In genomic region chr10:12170243-12170642, GRCm38 (mm10) we compare ENCODE assay signal across 14 mouse cellular contexts.
A peak's percentile ranks its signal among the peaks of the same experiment; 100 is the strongest.
DNase-seq lines count a peak whose midpoint lies in the region; ATAC-seq and TF ChIP-seq lines count a peak whose summit lies in the region.
"Had no signal": no experiment of that assay in that cellular context is flagged by ENCODE, and none has a peak within 500 bp of the region (broad histone marks: within the 10 kb centered on the region; RNA-seq: fewer than 3 reads in every experiment).

No protein-coding gene starts in this region.

- H3K27ac ChIP-seq in forebrain, embryonic 13.5 days: no peak overlapping the region
- H3K27ac ChIP-seq in forebrain, embryonic 12.5 days: no peak overlapping the region
- no peak overlapping the region for H3K27ac ChIP-seq in hindbrain, embryonic 14.5 days
- no peak overlapping the region for H3K27ac ChIP-seq in hindbrain, embryonic 13.5 days
- H3K27ac ChIP-seq in lung, embryonic 14.5 days (ENCODE audit: low read depth): no peak overlapping the region
- H3K27ac ChIP-seq: embryonic facial prominence, embryonic 12.5 days; intestine, embryonic 15.5 days had no signal

- H3K4me1 ChIP-seq in forebrain, embryonic 13.5 days: no peaks in the 10 kb centered on the region
- H3K4me1 ChIP-seq in forebrain, embryonic 12.5 days: no peaks in the 10 kb centered on the region
- no peaks in the 10 kb centered on the region for H3K4me1 ChIP-seq in hindbrain, embryonic 14.5 days (replicated peaks; ENCODE audit: control insufficient read depth, insufficient read depth, low read length)
- no peaks in the 10 kb centered on the region; the same call in 1 of the 2 replicates for H3K4me1 ChIP-seq in hindbrain, embryonic 13.5 days (replicated peaks)
- no peaks in the 10 kb centered on the region for H3K4me1 ChIP-seq in lung, embryonic 14.5 days (ENCODE audit: insufficient read depth)
- H3K4me1 ChIP-seq: embryonic facial prominence, embryonic 12.5 days; heart, embryonic 12.5 days; intestine, embryonic 15.5 days had no signal

- no peak overlapping the region for H3K4me3 ChIP-seq in forebrain, embryonic 13.5 days
- no peak overlapping the region for H3K4me3 ChIP-seq in forebrain, embryonic 12.5 days (replicated peaks)
- H3K4me3 ChIP-seq in hindbrain, embryonic 14.5 days (replicated peaks; ENCODE audit: low read length): no peak overlapping the region
- no peak overlapping the region for H3K4me3 ChIP-seq in hindbrain, embryonic 13.5 days
- H3K4me3 ChIP-seq in lung, embryonic 14.5 days (ENCODE audit: low read depth, low read length): no peak overlapping the region
- H3K4me3 ChIP-seq: embryonic facial prominence, embryonic 12.5 days; heart, embryonic 12.5 days; intestine, embryonic 15.5 days had no signal

- peak; percentile 27 for DNase-seq in hindbrain, embryonic 14.5 days (ENCODE audit: low spot score)
- peak; percentile 4 for DNase-seq in lung, embryonic 14.5 days
- DNase-seq in lung, postnatal 10 days: no peak
- DNase-seq in brain, embryonic 14.5 days (ENCODE audit: low read depth): peak; percentile 58
- DNase-seq in adrenal gland, adult (ENCODE audit: inconsistent age in 2 of 2, low spot score in 1 of 2): no peak
- DNase-seq: adrenal gland, postnatal 14 days; gastrocnemius, postnatal 14 days; kidney, adult 18-20 months had no signal

- H3K27me3 ChIP-seq in forebrain, embryonic 13.5 days: no peaks in the 10 kb centered on the region
- no peaks in the 10 kb centered on the region for H3K27me3 ChIP-seq in forebrain, embryonic 12.5 days
- no peaks in the 10 kb centered on the region for H3K27me3 ChIP-seq in hindbrain, embryonic 14.5 days (ENCODE audit: control insufficient read depth, insufficient read depth, low read length)
- H3K27me3 ChIP-seq in hindbrain, embryonic 13.5 days: no peaks in the 10 kb centered on the region
- no peaks in the 10 kb centered on the region for H3K27me3 ChIP-seq in lung, embryonic 14.5 days (ENCODE audit: insufficient read depth, low read length)
- H3K27me3 ChIP-seq: embryonic facial prominence, embryonic 12.5 days; heart, embryonic 12.5 days; intestine, embryonic 15.5 days had no signal

- WGBS in forebrain, embryonic 13.5 days: 78% methylated on average over 3 of the region's 3 CpGs
- WGBS in forebrain, embryonic 12.5 days: 89% methylated on average over 3 of the region's 3 CpGs
- WGBS in hindbrain, embryonic 14.5 days: 87% methylated on average over 3 of the region's 3 CpGs
- 87% methylated on average over 3 of the region's 3 CpGs for WGBS in hindbrain, embryonic 13.5 days
- 75% methylated on average over 3 of the region's 3 CpGs for WGBS in lung, embryonic 14.5 days

- no peak overlapping the region for H3K4me2 ChIP-seq in forebrain, embryonic 13.5 days
- no peak overlapping the region for H3K4me2 ChIP-seq in forebrain, embryonic 12.5 days
- no peak overlapping the region for H3K4me2 ChIP-seq in hindbrain, embryonic 14.5 days (replicated peaks)
- H3K4me2 ChIP-seq in hindbrain, embryonic 13.5 days: no peak overlapping the region
- H3K4me2 ChIP-seq in lung, embryonic 14.5 days: no peak overlapping the region
- H3K4me2 ChIP-seq: embryonic facial prominence, embryonic 12.5 days; heart, embryonic 12.5 days; intestine, embryonic 15.5 days had no signal

- H3K9ac ChIP-seq in forebrain, embryonic 13.5 days: no peak overlapping the region
- no peak overlapping the region for H3K9ac ChIP-seq in forebrain, embryonic 12.5 days
- no peak overlapping the region for H3K9ac ChIP-seq in hindbrain, embryonic 14.5 days
- no peak overlapping the region for H3K9ac ChIP-seq in hindbrain, embryonic 13.5 days
- no peak overlapping the region for H3K9ac ChIP-seq in lung, embryonic 14.5 days
- H3K9ac ChIP-seq: embryonic facial prominence, embryonic 12.5 days; heart, embryonic 12.5 days; intestine, embryonic 15.5 days had no signal

- ATAC-seq in forebrain, embryonic 13.5 days: peak; percentile 63; the same call in 1 of the 2 replicates
- no peak for ATAC-seq in forebrain, embryonic 12.5 days (ENCODE audit: low FRiP score)
- ATAC-seq in hindbrain, embryonic 14.5 days (ENCODE audit: low FRiP score): no peak
- ATAC-seq in hindbrain, embryonic 13.5 days (ENCODE audit: low FRiP score): no peak
- ATAC-seq in lung, embryonic 14.5 days (ENCODE audit: insufficient read depth): no peak
- ATAC-seq: intestine, embryonic 15.5 days had no signal

- no peak for TF ChIP-seq CTCF in lung, embryonic 14.5 days (IDR thresholded peaks at IDR 0.05; ENCODE audit: low read depth)
- TF ChIP-seq CTCF in brain, embryonic 14.5 days (IDR thresholded peaks at IDR 0.05; ENCODE audit: borderline replicate concordance, extremely low read depth, insufficient read depth, insufficient read length): no peak

- H3K36me3 ChIP-seq in forebrain, embryonic 13.5 days (ENCODE audit: poor library complexity, severe bottlenecking): no peaks in the 10 kb centered on the region
- no peaks in the 10 kb centered on the region for H3K36me3 ChIP-seq in forebrain, embryonic 12.5 days (replicated peaks)
- no peaks in the 10 kb centered on the region for H3K36me3 ChIP-seq in hindbrain, embryonic 14.5 days (replicated peaks; ENCODE audit: control insufficient read depth, insufficient read depth)
- no peaks in the 10 kb centered on the region for H3K36me3 ChIP-seq in hindbrain, embryonic 13.5 days
- no peaks in the 10 kb centered on the region for H3K36me3 ChIP-seq in lung, embryonic 14.5 days (ENCODE audit: insufficient read depth)
- H3K36me3 ChIP-seq: embryonic facial prominence, embryonic 12.5 days; heart, embryonic 12.5 days; intestine, embryonic 15.5 days had no signal

- no peak for TF ChIP-seq POLR2A in brain, embryonic 14.5 days (IDR thresholded peaks at IDR 0.05; ENCODE audit: borderline replicate concordance, extremely low read depth, insufficient read depth, insufficient read length, poor library complexity, severe bottlenecking)

- H3K9me3 ChIP-seq in forebrain, embryonic 13.5 days (replicated peaks): no peaks in the 10 kb centered on the region
- no peaks in the 10 kb centered on the region for H3K9me3 ChIP-seq in forebrain, embryonic 12.5 days
- no peaks in the 10 kb centered on the region for H3K9me3 ChIP-seq in hindbrain, embryonic 14.5 days (ENCODE audit: control insufficient read depth, low read length)
- no peaks in the 10 kb centered on the region for H3K9me3 ChIP-seq in hindbrain, embryonic 13.5 days
- no peaks in the 10 kb centered on the region for H3K9me3 ChIP-seq in lung, embryonic 14.5 days (ENCODE audit: low read depth, low read length)
- H3K9me3 ChIP-seq: embryonic facial prominence, embryonic 12.5 days; heart, embryonic 12.5 days; intestine, embryonic 15.5 days had no signal

Comparison
In these comparisons a context has a peak if more than half of its experiments do, and no peak if none do; other contexts are left out.
1. DNase-seq: peak in hindbrain, embryonic 14.5 days (single experiment), lung, embryonic 14.5 days (single experiment) and brain, embryonic 14.5 days (single experiment); none in lung, postnatal 10 days (single experiment) and adrenal gland, adult (0 of 2).